Mouse (Mus musculus): ENCODE data around the gene Spry2. TPM values are rescaled to one million over a fixed set of nuclear protein-coding genes. Genes with fewer than 3 reads are reported as not detected.

Gene Spry2
- polyA plus RNA-seq, 1 experiment, result 7.7 TPM

DNA sequence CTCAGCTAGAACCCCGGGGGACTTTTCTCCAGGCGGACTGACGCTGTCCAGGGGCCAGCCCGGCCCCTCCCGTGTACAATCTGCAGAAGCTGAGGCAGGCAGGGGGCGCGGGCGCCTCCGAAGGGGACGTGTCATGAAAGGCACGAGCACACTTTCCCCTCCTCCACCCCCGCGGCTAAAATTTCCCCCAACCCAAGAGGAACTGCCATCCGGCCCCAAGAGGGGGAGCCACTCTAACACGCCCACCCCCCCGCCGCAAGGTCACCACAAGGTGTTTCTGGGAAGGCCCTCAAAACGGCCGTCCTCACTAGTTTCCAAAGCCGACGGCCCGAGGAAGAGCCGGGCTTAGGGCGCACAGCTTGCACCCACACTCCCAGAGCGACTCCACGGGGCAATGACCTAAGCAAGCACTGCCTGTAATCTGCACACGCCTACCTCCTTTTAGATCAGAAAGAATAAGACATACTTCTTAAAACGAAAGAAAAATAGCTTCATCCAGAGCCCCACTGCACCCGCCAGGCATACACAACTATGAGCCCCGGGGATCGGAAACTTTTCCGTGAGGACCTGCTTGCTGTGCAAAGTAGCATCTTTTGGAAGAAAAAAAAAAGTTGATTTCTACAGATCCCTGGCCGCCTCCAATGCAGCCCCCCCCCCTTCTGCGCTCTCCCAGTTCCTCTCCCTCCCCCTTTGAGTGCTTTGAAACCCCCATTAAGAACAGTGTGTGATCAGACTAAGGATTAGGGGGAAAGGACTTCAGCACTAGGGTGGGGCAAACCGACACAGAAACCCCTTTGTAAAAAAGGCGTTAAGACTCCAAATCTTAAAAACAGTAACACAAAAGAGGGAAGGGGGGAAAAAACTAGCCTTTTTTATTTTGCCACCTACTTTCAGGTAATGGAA is 1.4 kb downstream of the Spry2 start:
- 1% methylated on average over 36 of the region's 36 CpGs for WGBS
- DNase-seq (ENCODE audit: low read depth, low spot score), result no peak

DNA sequence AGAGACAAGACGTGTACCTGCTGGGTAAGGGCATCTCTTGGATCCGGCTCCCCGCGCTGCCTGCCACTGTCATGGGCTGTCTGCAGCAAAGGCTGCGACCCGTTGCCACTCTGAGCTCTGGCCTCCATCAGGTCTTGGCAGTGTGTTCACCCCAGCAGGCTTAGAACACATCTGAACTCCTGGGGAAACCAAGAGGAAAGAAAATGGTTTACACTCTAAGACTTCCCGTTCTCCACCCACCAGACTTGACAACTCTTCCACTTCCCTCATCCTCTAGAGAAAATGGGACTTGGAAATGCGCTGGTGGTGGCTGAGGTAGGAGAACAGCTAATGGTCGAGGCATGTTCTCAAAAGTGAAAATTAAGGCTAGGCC is 3.0 kb downstream of the Spry2 start:
- no peak for DNase-seq (ENCODE audit: low read depth, low spot score)

DNA sequence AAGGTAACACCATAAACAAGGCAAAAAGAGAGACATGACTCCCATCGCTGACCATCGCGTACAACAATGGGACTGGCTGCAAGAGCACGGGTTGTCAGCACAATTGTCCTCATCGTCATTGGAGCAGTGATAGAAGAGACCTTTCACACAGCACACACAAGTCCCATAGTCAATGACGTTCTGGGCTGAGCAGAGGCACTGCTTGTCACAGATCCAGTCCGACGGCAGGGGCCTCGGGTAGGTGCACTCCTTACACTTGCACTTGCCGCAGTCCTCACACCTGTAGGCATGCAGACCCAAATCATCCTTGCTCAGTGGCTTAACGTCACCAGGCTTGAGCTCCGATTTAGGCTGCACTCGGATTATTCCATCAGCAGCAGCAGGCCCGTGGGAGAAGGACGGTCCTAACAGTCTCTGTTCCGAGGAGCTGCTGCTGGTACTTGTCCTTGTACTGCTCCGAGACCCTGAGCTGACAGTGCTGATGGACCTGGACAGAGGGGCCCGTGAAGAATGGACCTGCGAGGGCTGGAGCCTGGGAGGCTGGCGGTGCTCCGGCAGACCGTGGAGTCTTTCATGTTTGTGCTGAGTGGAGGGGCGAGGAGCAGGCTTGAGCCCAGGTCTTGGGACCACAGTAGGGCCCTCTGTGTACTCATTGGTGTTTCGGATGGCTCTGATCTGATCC is 3.5 kb downstream of the Spry2 start:
- WGBS, result 20% methylated on average over 24 of the region's 24 CpGs
- no peak for DNase-seq (ENCODE audit: low read depth, low spot score)

More for the DNA sequence above, 3.0 kb downstream of the Spry2 start:
- 15% methylated on average over 9 of the region's 9 CpGs for WGBS

DNA sequence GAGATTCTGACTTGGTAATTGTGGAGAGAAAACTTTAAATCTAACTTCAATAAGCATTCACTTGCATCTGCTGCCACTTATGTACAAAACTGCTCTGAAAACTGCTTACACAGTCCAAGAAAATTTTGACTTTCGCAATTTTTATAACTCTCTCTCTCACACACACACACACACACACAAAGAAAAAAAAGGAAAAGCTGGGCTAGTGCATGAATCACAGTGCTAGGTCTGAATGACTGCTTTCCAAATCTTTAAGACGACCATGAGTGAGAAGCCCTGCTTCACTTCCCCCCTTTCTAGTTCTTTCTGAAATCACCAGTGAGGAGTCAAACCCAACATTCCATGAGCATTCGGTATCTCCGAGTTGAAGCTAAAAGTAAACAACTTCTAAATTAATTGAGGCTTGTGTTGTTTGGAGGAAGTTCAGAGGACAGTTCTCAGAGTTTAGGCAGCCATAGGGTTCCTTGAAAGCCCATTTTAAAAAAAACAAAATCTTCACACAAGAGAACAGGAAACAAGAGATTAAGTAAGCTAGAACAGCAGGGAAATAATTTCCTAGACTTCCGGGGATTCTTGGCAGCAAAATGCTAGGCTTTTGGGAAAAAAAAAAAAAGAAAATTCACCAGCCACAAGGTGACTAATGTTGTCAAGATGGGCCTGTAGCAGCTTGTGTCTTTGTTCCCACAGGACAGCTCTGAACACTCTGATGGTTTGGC is 5.9 kb downstream of the Spry2 start:
- 16% methylated on average over 5 of the region's 5 CpGs for WGBS
- DNase-seq (ENCODE audit: low read depth, low spot score), result no peak

DNA sequence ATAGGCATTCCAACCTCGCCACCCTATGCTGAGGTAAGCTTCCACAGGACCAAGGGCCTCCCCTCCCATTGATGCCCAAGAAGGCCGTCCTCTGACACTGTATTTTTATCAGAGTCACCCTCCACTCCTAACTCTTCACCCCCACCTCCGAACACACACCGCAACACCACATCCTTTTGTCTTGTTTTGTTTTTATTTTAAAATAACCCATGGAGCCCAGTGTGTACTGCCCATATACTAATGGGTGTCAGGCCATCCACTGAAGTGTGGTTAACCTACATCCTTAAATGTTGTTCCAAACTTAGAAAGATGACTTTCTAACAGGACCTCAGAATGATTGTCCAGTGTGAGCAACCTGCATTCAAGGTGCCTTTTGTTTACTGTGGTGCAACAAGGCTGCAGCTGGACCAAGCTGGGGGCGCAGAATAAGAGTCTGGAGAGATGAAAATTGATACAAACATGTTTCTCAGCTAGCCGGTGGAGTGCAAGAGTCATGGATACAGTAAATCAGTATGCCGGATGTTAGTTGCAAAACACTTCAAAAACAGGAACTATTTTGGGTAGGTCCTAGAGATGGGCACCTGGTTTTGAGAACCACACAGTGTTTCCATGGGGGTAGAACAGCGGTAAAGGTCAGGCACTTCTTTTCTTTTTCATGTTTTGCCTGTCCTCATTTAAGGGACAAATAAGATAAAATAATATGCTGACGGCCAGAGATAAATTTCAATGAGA is 9.8 kb downstream of the Spry2 start:
- 89% methylated on average over 9 of the region's 9 CpGs for WGBS

DNA sequence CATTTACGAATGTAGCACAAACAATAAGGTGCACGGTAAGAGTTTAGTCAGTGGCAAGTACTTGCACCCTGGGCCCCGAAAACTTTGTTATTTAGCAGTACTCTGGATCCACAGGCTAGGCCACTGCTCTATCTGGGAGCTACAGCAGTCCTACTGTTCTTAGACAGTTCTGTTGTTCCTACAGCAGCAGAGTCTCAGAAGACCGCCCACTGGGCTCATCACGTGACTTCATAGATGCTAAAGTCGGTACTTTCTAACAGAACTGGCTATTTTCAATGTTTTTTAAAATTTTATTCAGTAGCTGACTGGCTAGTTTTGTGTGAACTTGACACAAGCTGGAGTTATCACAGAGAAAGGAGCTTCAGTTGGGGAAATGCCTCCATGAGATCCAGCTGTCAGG is 11.4 kb downstream of the Spry2 start:
- WGBS, result 88% methylated on average over 6 of the region's 6 CpGs

More for the DNA sequence above, 9.8 kb downstream of the Spry2 start:
- no peak for DNase-seq (ENCODE audit: low read depth, low spot score)

DNA sequence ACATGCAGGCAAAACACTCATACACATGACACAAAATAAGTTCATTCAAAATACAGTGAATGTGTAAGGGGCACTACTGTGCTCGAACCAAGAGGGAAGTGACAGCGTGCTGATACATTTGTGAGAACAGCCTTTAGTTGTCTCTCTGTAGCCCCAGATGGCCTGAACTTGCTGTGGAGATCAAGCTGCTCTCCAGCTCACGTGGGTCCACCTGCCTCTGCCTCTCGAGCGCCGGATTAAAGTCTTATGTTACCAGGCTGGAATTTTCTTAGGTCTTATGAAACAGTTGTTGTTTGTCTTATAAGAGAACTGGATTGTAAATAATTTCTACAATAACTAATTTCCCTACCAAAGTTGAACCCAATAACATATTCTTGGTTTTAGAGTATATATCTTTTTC is 13.4 kb downstream of the Spry2 start:
- 88% methylated on average over 6 of the region's 6 CpGs for WGBS
- no peak for DNase-seq (ENCODE audit: low read depth, low spot score)

More for the DNA sequence above, 11.4 kb downstream of the Spry2 start:
- DNase-seq (ENCODE audit: low read depth, low spot score), result no peak

DNA sequence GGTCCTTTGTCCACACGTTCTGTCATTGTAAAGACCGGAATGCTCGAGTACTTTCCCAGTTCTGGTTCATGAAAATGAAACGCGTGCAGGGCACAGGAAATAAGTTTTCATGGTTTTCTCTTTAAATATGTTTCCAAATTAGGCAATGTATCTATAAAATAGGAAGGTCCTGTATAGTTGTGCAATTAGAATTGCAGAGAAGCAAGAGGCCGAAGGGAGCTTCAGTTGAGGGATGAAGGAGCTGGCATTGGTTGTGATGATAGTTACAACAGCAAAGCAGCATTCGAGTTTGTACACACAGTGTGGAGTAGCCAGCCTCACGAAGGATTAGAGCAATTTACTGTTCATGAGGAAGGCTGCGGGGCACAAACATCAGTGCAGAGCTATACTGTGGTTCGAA is 18.3 kb downstream of the Spry2 start:
- DNase-seq (ENCODE audit: low read depth, low spot score), result no peak
- WGBS, result 82% methylated on average over 10 of the region's 10 CpGs

DNA sequence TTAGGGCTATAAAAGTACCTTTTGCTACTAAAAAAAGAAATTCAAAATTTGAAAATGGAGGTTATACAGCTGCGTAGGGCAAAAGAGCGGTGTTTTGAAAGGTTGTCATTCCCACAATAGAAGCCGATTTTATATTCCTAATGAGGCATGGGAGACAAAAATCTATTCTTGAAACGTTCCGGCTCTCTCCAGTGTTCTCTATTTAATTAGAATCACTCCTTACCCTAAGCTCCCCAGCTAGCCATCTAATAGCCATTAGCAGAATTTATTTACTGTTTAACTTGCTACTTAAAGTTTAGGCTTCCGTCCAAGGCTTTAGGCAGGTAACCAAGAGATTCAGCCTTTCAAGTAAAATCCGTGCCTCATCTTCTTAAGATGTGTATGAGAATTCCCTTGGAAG is 20.2 kb downstream of the Spry2 start:
- WGBS, result 74% methylated on average over 7 of the region's 7 CpGs

DNA sequence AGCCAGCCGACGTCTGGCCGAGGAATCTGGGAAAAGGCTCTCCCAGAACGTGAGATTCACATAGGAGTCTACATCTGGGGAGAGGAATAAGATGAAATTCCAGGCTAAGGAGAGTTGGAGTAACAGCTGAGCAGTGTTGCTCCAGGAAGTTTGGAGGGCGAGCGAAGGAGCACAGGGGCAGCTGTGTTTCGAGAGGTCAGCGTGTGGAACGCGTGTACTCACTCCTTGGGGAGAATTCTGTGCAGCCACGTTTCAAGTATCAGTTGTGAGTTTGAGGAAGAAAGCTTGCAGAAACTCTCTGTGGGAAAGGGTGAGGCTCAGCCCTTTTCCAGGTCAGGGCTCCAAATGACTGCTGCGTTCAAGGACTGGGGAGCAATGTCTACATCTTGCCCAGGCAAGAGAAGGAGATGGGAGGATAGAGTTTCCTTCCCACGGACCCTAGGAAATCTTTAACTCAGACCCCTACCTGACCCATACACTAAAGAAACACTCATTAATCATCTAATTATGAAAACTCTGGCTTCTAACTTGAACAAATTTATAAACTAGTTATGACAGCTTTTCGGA is 26.2 kb downstream of the Spry2 start:
- DNase-seq (ENCODE audit: low read depth, low spot score), result no peak
- 48% methylated on average over 14 of the region's 14 CpGs for WGBS

More for the DNA sequence above, 20.2 kb downstream of the Spry2 start:
- no peak for DNase-seq (ENCODE audit: low read depth, low spot score)

DNA sequence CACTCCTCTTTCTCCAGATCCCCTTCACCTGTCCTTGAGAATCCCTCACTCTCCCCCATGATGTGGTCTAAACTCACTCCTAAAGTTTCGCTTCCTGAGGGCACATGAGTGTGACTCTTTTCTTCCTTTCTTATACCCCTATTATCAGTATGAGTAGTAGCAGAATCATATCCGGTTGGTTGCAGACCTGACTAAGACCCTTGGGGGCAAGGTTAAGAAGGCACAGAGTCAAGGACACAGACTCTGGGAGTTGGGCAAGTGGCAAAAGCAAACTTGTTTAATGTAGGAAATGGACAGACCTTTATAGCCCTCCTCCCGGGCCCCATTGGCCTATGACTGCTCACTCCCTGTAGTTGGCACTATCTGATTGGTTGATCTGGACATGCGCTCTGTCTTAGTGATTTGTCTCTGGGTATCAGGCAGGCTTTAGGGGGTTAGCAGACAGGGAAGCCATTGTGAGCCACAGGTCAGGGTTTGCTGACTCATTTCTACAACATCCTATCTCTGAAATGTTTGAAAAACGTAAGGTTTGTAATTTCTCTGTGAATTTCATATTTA is 31.2 kb downstream of the Spry2 start:
- DNase-seq (ENCODE audit: low read depth, low spot score), result no peak
- 91% methylated on average over 5 of the region's 5 CpGs for WGBS

DNA sequence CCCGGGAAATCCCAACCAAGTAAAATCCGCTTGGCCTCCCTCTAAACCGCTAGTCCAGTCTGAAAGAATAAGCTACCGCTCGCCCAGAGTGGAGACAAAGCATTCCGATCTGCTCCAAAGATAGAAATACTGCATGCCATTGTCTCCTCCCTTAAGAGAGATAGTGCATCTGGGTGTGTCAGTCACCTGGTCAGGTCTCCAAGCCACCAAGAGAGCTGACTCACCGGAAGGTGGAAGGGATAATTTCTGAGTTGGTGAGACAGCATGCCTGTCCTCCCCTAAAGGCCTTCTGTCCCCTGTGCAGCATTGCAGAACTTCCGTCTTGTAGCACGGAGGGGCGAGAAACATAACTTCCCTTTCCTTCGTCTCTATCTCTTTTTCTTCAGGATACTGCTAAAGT is 34.4 kb downstream of the Spry2 start:
- DNase-seq (ENCODE audit: low read depth, low spot score), result peak; percentile 7
- WGBS, result 83% methylated on average over 11 of the region's 11 CpGs

DNA sequence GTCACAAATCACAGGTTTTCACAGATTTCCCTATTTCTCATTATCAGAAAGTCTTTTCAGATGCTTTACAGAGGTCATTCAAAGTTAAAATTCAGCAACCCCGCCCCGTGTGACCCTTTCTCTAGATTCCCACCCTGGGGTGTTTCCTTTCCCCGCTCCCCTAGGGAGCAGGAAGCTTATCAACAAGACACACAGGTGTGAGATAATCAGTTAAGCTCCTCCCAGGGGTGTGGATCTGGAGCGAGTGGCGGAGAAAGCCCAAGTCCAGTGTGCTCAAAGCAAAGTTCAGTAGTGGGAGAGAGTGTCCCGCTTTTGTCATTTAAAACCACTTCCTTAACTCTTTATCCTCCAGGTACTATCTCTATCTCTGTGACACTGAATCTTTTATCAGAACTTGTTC is 35.7 kb downstream of the Spry2 start:
- WGBS, result 31% methylated on average over 6 of the region's 6 CpGs
- DNase-seq (ENCODE audit: low read depth, low spot score), result peak; percentile 83

DNA sequence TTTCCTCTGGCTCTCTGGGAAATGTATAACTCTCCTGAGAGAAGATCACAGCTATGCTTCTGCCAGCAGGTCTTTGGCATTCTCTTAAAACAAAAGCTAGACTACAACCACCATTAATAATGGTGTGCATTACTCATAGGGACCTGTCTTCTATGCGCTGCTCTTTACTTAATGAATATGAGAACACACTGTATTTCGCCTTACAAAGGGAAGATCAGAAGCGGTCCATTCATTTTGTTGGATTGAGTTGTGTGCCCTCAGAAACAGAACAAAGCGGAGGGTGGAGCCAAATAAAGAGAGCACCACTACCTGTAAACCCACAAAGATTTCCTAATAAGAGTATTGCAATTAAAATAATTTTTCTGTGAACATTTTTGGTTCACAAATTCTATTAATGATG is 36.3 kb downstream of the Spry2 start:
- WGBS, result 97% methylated on average over 4 of the region's 4 CpGs
- no peak for DNase-seq (ENCODE audit: low read depth, low spot score)

DNA sequence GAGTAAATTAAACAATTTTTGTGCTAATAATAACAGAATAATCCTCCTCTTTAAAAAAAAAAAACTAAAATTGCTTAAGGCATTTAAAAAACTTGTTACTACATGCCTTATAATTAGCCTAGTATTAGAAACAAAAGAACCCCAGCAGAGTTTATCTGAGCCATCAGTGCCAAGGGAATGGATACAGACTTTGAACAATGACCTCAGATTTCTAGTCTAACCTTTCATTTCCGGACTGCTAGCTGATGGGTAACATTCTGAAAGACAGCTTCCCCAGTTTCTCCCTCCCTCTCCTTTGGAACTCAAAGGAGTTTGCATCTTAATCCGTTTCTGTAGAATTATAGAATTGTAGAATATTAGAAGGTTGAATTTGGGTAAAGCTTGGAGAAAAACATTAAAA is 36.7 kb downstream of the Spry2 start:
- 51% methylated on average over 2 of the region's 2 CpGs for WGBS
- DNase-seq (ENCODE audit: low read depth, low spot score), result no peak

DNA sequence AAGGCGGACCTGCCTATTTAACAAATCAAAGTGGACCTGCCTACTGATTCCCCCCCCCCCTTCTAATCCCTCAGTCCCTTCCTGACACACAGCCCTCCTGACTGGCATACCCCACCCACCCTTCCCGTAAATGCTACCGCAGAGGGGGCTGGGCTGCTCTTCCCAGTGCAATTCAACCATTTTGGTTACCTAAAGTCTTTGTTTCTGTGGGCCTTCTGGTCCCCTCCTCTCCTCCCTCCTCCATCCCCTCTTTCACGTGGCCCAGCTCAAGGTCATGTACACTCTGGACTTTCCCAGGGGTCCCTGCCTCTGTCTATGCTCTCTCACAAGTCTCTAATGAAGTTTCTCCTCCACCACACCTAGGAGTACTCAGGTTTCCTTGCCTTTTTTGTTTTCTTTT is 37.3 kb downstream of the Spry2 start:
- WGBS, result 82% methylated on average over 4 of the region's 4 CpGs
- DNase-seq (ENCODE audit: low read depth, low spot score), result no peak

DNA sequence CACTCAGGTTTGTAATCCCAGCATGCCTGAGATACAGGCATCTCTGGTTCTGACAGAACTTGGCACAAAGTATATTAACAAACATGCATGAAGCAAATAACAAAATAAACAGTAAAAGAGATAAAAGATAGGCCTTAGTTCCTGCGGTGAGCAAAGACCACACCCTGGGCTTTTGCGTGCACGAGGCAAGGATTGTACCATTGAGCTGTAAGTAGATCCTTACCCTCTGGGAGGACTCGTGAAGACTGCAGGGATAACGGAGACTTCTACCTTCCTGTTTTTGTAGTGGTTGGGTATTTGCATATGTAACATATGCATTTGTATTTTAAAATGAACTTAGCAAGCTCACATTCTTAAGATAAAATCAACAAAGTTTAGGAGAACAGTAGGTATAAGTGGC is 37.7 kb downstream of the Spry2 start:
- 51% methylated on average over 5 of the region's 5 CpGs for WGBS
- DNase-seq (ENCODE audit: low read depth, low spot score), result no peak

DNA sequence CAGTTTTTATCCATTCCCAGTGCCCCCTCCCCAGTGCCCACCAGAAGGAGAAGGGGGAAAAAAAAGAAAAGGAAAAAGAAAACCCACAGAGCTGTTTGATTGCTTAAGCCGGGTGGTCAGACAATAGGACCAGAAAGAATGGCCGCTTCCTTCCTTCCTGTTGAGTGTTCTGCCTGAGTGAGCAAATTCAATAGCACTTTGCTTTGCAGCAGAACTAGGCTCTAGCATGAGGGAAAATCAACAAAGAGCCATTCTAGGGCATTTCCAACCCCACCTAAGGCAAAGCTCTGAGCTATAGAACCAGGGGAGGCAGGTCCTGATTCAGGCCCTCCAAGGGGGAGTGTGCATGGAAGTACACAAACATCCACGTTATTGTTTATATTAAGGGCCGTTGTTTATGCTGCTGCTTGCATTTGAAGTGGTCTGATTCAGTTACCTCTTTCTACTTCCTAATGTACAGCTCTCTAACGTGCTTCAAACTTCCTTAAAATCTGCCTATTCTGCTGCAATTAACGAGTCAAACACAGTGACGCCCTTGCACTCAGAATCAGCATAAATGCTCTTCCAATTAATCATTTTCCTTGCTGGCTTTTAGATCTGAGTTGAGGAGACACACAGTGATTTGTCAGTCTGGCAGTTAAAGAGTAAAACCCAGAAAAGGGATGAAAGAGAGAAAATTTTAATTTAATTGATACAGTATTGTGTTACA is 45.1 kb downstream of the Spry2 start:
- DNase-seq (ENCODE audit: low read depth, low spot score), result no peak
- WGBS, result 59% methylated on average over 7 of the region's 7 CpGs
